Mouse (Mus musculus) liver, embryonic 16.5 days (tissue): ENCODE results near the gene Map2k1. TPM values are rescaled to one million over a fixed set of nuclear protein-coding genes. Genes with fewer than 3 reads are reported as not detected.
"Not testable (repeated sequence)": the region's sequence is repeated elsewhere in the genome, so short reads cannot be mapped to it uniquely, and the experiment has no call there.

Experiments used
- ATAC-seq: fragments of 200-750 bp; cut with Nextera tagmentation; 2 replicates; pipeline ENCODE4 v1.8.0; 2017; ENCODE audit warnings: low read depth, mild to moderate bottlenecking, moderate number of reproducible peaks, moderate library complexity
- H3K27ac ChIP-seq: fragments of 300-500 bp; sonication (generic); 2 replicates; pipeline ENCODE4 v1.5.1; 2014; ENCODE audit warnings: mild to moderate bottlenecking, low read length
- H3K27me3 ChIP-seq: fragments of 300-500 bp; sonication (generic); 2 replicates; pipeline ENCODE4 v1.6.1; 2014; ENCODE audit warnings: low read depth, low read length, mixed read lengths; ENCODE audit not compliant: control insufficient read depth, insufficient read depth
- H3K36me3 ChIP-seq: fragments of 300-500 bp; sonication (generic); 2 replicates; pipeline ENCODE4 v1.6.1; 2014; ENCODE audit warnings: mild to moderate bottlenecking; ENCODE audit not compliant: control insufficient read depth, insufficient read depth
- H3K4me1 ChIP-seq: fragments of 300-500 bp; sonication (generic); 2 replicates; pipeline ENCODE4 v1.6.1; 2014; ENCODE audit warnings: low read depth, low read length, mixed read lengths; ENCODE audit not compliant: control insufficient read depth
- H3K4me2 ChIP-seq: fragments of 300-500 bp; sonication (generic); 2 replicates; pipeline ENCODE4 v1.6.1; 2014; ENCODE audit warnings: low read depth, low read length, mixed read lengths
- H3K4me3 ChIP-seq: fragments of 300-500 bp; sonication (generic); 2 replicates; pipeline ENCODE4 v1.5.1; 2014; ENCODE audit warnings: low read depth, mild to moderate bottlenecking, low read length
- H3K9ac ChIP-seq: fragments of 300-500 bp; sonication (generic); 2 replicates; pipeline ENCODE4 v1.6.1; 2014; ENCODE audit warnings: low read depth, low read length
- H3K9me3 ChIP-seq: fragments of 300-500 bp; sonication (generic); replicated peaks from 2 replicates; pipeline ENCODE4 v1.6.1; 2016; ENCODE audit warnings: low read length; ENCODE audit not compliant: control insufficient read depth
- WGBS: fragments of 180-500 bp; shearing (Covaris S2); extraction: QIAGEN DNeasy Blood & Tissue Kit; methylation state at CpG from one replicate; pipeline ENCODE4 v1.1.7; 2014; ENCODE audit not compliant: insufficient replicate concordance; 5-methylcytosine and 5-hydroxymethylcytosine counted together
- polyA plus RNA-seq: library from polyadenylated mRNA; unstranded; fragments of >200 nt; fragmentation: Nextera tagmentation; extraction: Ambion mirVana; gene quantifications from 2 replicates; pipeline ENCODE4 v1.2.1, GENCODE M21; 2015

Map2k1 gene
- polyA plus RNA-seq, 1 experiment from 2014 or later, result 29.1 TPM

DNA sequence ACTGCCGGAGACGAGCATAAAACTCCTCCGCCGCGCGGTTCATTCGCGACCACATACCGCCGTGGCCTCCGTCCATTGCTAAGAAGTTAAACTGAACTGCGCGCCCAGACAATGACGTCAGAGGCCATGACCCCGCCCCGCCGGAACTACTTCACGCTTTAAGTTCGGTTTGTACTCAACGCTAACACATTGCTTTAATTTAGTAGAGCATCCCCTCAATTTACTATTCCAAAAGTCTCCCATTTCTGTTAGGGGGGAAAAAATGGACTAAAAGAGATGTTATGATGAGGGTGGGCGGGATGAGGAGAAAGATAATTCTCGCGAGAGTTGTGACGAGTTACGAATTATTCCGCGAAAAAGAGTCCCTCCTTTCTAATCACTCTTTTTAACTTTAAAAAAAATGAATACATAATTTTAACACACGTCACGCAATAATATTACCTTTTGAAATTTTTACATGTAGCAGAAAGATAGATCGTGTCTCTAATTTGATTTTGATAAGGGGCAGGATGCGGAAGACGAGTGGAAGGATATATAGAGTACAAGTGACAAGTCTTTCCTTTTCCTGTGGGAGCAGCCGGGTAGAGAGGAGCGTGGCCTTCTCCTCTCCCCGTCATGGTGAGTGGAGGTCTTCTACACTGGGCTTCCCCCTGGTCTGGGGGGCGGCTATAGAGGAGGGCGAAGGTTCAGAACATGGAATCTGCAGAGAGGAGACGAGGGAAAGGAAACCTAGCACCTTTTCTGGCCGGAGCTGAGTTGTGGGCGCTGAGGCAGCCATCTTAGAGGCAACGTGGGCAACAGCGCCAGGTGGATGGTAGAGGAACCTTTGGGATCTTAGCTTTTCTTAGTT is 80.4 kb downstream of the Map2k1 start, which contains the start of the genes Zwilch and Rpl4:
Gene Zwilch, minus strand, starts transcription at position 289 of the 850 bp plus-strand sequence.
Gene Rpl4, plus strand, starts transcription at position 560 of the 850 bp plus-strand sequence.
- H3K27me3 ChIP-seq, result no peaks in the 10 kb centered on the region
- peak within 1 kb of the TSS; percentile 83 for H3K9ac ChIP-seq
- peak; percentile 81 for ATAC-seq
- H3K27ac ChIP-seq, result peak within 1 kb of the TSS; percentile 86
- no peaks in the 10 kb centered on the region for H3K9me3 ChIP-seq
- peak within 1 kb of the TSS; percentile 74 for H3K4me3 ChIP-seq
- under 1% methylated on average over 42 of the region's 42 CpGs for WGBS
- peak within 1 kb of the TSS; percentile 73 for H3K4me2 ChIP-seq
- H3K36me3 ChIP-seq, result peaks cover 31% of the 10 kb centered on the region
- peaks cover 22% of the 10 kb centered on the region for H3K4me1 ChIP-seq

DNA sequence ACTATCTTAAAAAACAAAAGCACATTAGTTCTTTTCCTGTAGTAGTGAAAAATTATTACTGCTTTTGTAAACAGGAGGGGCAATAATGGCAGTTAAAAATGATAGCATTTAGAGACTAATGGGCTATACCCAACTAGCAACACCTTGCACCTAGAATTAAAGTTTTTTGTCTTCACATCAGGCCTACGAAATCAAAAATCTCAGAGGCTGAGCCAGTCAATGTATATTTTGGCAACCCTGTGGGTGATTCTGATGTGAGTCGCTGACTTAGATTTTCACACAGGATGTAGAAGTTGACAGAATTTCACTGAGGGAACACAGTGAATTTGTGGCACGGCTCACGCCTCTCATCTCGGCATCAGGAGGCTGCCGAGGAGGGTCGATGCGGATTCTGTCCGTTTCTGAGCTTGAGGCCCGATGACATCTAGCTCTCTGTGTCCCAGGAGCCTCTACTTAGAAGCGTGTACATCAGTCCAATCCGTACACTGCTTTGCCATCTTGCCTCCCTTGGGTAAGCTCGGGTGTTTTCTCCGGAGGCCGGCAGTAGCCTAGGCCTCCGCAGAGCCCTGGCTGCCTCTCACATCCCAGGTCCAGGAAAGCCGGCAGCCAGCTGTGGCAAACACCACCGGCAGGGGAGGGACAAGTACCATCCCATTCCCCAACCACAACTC is 81.2 kb downstream of the Map2k1 start:
- Histone ChIP-seq H3K4me2 (peak overlapping the region; percentile 69), H3K9ac (peak overlapping the region; percentile 83), H3K27me3 (no peaks in the 10 kb centered on the region), H3K36me3 (peaks cover 26% of the 10 kb centered on the region), H3K27ac (peak overlapping the region; percentile 86), H3K4me3 (peak overlapping the region; percentile 74), H3K9me3 (no peaks in the 10 kb centered on the region), H3K4me1 (peaks cover 22% of the 10 kb centered on the region)
- WGBS, result 2% methylated on average over 18 of the region's 18 CpGs
- ATAC-seq, result peak; percentile 23

DNA sequence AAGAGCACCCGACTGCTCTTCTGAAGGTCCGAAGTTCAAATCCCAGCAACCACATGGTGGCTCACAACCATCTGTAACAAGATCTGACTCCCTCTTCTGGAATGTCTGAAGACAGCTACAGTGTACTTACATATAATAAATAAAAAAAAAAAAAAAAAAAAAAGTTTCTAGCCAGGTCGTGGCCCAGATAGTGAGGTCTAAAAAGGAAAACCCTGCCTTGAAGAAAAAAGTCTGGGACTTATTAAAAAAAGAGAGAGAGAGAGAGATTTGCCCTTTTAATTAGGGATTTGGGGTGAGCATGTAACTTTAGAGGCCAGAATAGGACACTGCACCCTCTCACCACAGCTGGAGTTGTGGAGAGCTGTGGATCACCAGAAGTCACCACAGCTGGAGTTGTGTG is 83.5 kb downstream of the Map2k1 start:
- not testable (repeated sequence) for ATAC-seq, H3K36me3 ChIP-seq, H3K9ac ChIP-seq, H3K4me2 ChIP-seq, H3K9me3 ChIP-seq, H3K27ac ChIP-seq, H3K4me3 ChIP-seq, H3K27me3 ChIP-seq
- H3K4me1 ChIP-seq, result peaks cover 17% of the 10 kb centered on the region
- WGBS, result 80% methylated on average over 3 of the region's 3 CpGs

DNA sequence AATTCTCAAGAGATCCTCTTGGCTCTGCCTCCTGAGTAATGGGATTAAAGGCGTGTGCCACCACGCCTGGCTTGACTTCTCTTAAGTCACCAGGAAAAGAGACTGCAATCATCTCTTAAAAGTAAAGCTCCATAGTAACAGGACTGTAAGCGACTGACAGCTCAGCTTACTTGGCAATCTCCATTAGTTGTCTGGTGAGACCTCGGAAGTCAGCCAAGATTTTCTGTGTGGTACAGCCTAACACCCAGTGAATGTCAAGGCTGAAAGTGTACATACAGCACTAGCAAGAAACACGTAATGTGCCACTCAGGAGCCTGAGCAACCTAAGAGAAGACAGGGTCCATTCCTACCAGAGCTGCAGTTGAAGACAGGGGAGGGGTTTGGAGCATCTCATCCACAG is 93.0 kb downstream of the Map2k1 start:
- no peaks in the 10 kb centered on the region for H3K9me3 ChIP-seq
- ATAC-seq, result no peak
- peaks cover 45% of the 10 kb centered on the region for H3K36me3 ChIP-seq
- peaks cover 3% of the 10 kb centered on the region for H3K4me1 ChIP-seq
- no peak overlapping the region for H3K9ac ChIP-seq
- no peak overlapping the region for H3K4me3 ChIP-seq
- H3K27ac ChIP-seq, result no peak overlapping the region
- WGBS, result 80% methylated on average over 5 of the region's 5 CpGs
- no peak overlapping the region for H3K4me2 ChIP-seq
- H3K27me3 ChIP-seq, result no peaks in the 10 kb centered on the region

DNA sequence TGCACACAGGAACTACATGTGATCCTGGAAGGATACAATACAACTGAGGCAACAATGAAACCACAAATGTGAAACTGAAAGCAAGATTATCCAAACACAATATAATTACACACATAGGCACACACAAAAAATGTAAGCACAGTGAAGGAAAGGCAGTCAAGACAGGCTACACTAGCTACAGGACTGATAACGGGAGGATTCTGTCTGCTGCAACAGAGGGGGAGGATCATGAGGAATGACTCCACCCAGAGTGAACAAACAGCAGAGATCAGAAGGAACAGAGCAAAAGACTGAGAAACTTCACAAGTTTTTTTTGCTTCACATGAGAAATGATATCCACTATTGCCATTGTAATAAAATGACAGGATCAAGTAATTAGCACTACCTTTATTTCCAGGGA is 96.8 kb downstream of the Map2k1 start:
- H3K27ac ChIP-seq, result no peak overlapping the region
- peaks cover 43% of the 10 kb centered on the region for H3K36me3 ChIP-seq
- no peaks in the 10 kb centered on the region for H3K9me3 ChIP-seq
- H3K4me2 ChIP-seq, result no peak overlapping the region
- no peaks in the 10 kb centered on the region for H3K27me3 ChIP-seq
- H3K4me1 ChIP-seq, result peaks cover 3% of the 10 kb centered on the region
- H3K9ac ChIP-seq, result no peak overlapping the region
- 29% methylated on average over 1 of the region's 1 CpGs for WGBS
- no peak for ATAC-seq
- H3K4me3 ChIP-seq, result no peak overlapping the region

DNA sequence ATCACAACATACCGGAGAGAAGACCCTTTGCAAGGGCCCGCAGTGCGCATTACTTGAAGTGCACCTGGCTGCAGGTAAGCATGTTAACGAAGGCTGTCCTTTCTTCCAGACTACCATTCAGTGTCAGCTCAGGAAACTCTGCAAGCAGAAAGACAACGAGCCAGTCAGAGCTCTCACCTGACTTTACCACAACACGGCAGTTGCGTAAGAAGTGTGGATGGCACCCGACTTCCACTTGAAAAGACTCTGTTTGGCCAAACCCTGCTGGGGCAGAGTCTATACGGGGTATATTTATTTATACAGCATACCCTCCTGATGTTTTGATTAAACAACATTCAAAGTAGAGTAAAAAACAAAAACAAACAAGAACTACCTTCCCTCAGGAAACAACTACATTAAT is 113.6 kb downstream of the Map2k1 start:
- Histone ChIP-seq H3K9ac (no peak overlapping the region), H3K27me3 (no peaks in the 10 kb centered on the region), H3K4me1 (no peaks in the 10 kb centered on the region), H3K4me3 (no peak overlapping the region), H3K27ac (no peak overlapping the region), H3K36me3 (peaks cover 25% of the 10 kb centered on the region), H3K4me2 (no peak overlapping the region), H3K9me3 (no peaks in the 10 kb centered on the region)
- WGBS, result 69% methylated on average over 9 of the region's 9 CpGs
- ATAC-seq, result no peak

DNA sequence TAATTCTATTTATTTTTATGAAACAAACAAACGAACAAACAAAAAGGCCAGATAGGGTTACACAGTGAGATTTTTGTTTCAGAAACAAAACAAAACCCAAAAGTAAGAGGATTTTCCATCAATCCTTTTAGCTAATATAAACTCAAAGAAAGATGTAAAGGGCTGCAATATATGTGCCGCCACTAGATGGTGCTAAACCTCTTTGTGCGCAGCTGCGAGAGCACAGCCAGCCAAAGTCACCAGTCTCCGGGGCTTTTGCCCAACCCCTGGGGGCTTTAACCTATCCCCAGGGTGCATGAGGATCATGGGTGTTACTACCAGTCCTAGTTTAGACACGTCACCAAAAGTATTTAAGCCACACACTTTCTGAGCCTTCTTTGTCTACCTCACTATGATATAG is 114.5 kb downstream of the Map2k1 start:
- peaks cover 21% of the 10 kb centered on the region for H3K36me3 ChIP-seq
- 6% methylated on average over 6 of the region's 6 CpGs for WGBS
- not testable (repeated sequence) for H3K27ac ChIP-seq, ATAC-seq, H3K27me3 ChIP-seq, H3K4me3 ChIP-seq, H3K9me3 ChIP-seq, H3K4me2 ChIP-seq, H3K9ac ChIP-seq, H3K4me1 ChIP-seq
